In genomic region chr11:61228406-61228805, GRCm38 (mm10) we compare ENCODE assay signal across 22 mouse cellular contexts. TPM values are rescaled to one million over a fixed set of nuclear protein-coding genes. Genes with fewer than 3 reads are reported as not detected.
DNase-seq lines count a peak whose midpoint lies in the region; ATAC-seq and TF ChIP-seq lines count a peak whose summit lies in the region.
"Had no signal": no experiment of that assay in that cellular context is flagged by ENCODE, and none has a peak within 500 bp of the region (broad histone marks: within the 10 kb centered on the region; RNA-seq: fewer than 3 reads in every experiment).

No protein-coding gene starts in this region.

- H3K4me2 ChIP-seq in heart, embryonic 15.5 days = no peak overlapping the region
- no peak overlapping the region for H3K4me2 ChIP-seq in hindbrain, embryonic 12.5 days (replicated peaks)
- H3K4me2 ChIP-seq: hindbrain, embryonic 15.5 days; limb, embryonic 13.5 days; midbrain, embryonic 11.5 days had no signal

- H3K9ac ChIP-seq in heart, embryonic 15.5 days = no peak overlapping the region
- no peak overlapping the region for H3K9ac ChIP-seq in heart, adult 2 months (ENCODE audit: low read depth, low read length)
- H3K9ac ChIP-seq in hindbrain, embryonic 12.5 days = no peak overlapping the region
- H3K9ac ChIP-seq: forebrain, postnatal 0 days; hindbrain, embryonic 15.5 days; limb, embryonic 13.5 days; liver, embryonic 14.5 days had no signal

- no peak overlapping the region for H3K4me3 ChIP-seq in heart, embryonic 15.5 days
- no peak overlapping the region for H3K4me3 ChIP-seq in heart, adult 2 months
- no peak overlapping the region for H3K4me3 ChIP-seq in cerebellum, adult 2 months (replicated peaks; ENCODE audit: insufficient read depth, low read depth, low read length)
- H3K4me3 ChIP-seq in hindbrain, embryonic 12.5 days = no peak overlapping the region
- H3K4me3 ChIP-seq: forebrain, embryonic 10.5 days; hindbrain, embryonic 15.5 days; limb, embryonic 13.5 days had no signal

- no peak for DNase-seq in heart, adult 2 months
- DNase-seq in cerebellum, adult 2 months = peak; percentile 35 to 44
- peak; percentile 60 to 68 for DNase-seq in lung, adult 18-20 months
- peak; percentile 46 to 73 for DNase-seq in lung, postnatal 4 days
- no peak for DNase-seq in kidney, adult 9 months
- DNase-seq: adrenal gland, postnatal 25 days; forebrain, postnatal 0 days; kidney, adult 11 months; kidney, postnatal 10 days; right cerebral cortex, adult 18-20 months; thymus, postnatal 25 days had no signal

- H3K27me3 ChIP-seq in heart, embryonic 15.5 days = 0 out of 2 replicates have a peak, but pooled peaks cover 7% of the 10 kb centered on the region
- no peaks in the 10 kb centered on the region for H3K27me3 ChIP-seq in heart, adult 2 months (ENCODE audit: control insufficient read depth, insufficient read depth, low read length)
- no peaks in the 10 kb centered on the region for H3K27me3 ChIP-seq in cerebellum, adult 2 months (ENCODE audit: control insufficient read depth, insufficient read depth, low read length)
- 0 out of 2 replicates have a peak, but pooled peaks cover 3% of the 10 kb centered on the region for H3K27me3 ChIP-seq in hindbrain, embryonic 12.5 days
- H3K27me3 ChIP-seq: hindbrain, embryonic 15.5 days; limb, embryonic 13.5 days had no signal

- no peak for ATAC-seq in heart, embryonic 15.5 days (replicated peaks; ENCODE audit: insufficient number of reproducible peaks, insufficient read depth, low FRiP score, low read depth)
- ATAC-seq in hindbrain, embryonic 12.5 days (ENCODE audit: low FRiP score) = no peak
- ATAC-seq: activated CD4-positive, CD25-positive, alpha-beta regulatory T cell, adult 4 months; forebrain, postnatal 0 days; Patski had no signal

- intact Hi-C loops in heart, adult 2 months (cut with DNase I) = no loop called here

- 0 out of 2 replicates have a peak overlapping the region, but pooled peaks have one; percentile 14 for H3K27ac ChIP-seq in heart, embryonic 15.5 days
- H3K27ac ChIP-seq in heart, adult 2 months = no peak overlapping the region
- peak overlapping the region; percentile 93 for H3K27ac ChIP-seq in cerebellum, adult 2 months (ENCODE audit: insufficient read depth, low read length)
- H3K27ac ChIP-seq in hindbrain, embryonic 12.5 days = no peak overlapping the region
- H3K27ac ChIP-seq: forebrain, embryonic 10.5 days; hindbrain, embryonic 15.5 days; limb, embryonic 13.5 days; liver, embryonic 14.5 days; macrophage had no signal

- TF ChIP-seq POLR2A in heart, adult 2 months (IDR thresholded peaks at IDR 0.05; ENCODE audit: insufficient read depth, low read depth, low read length) = no peak
- no peak for TF ChIP-seq POLR2A in cerebellum, adult 2 months (IDR thresholded peaks at IDR 0.05; ENCODE audit: borderline replicate concordance, insufficient read depth, low read length)

- H3K36me3 ChIP-seq in heart, embryonic 15.5 days = no peaks in the 10 kb centered on the region
- no peaks in the 10 kb centered on the region for H3K36me3 ChIP-seq in heart, adult 2 months (ENCODE audit: control insufficient read depth, insufficient read depth, low read length)
- no peaks in the 10 kb centered on the region for H3K36me3 ChIP-seq in hindbrain, embryonic 12.5 days
- H3K36me3 ChIP-seq: forebrain, embryonic 10.5 days; hindbrain, embryonic 15.5 days; limb, embryonic 13.5 days had no signal

- WGBS in heart, embryonic 15.5 days = 65% methylated on average over 3 of the region's 3 CpGs
- WGBS in heart, adult 2 months = 71% methylated on average over 3 of the region's 3 CpGs
- WGBS in cerebellum, adult 2 months = 46% methylated on average over 3 of the region's 3 CpGs
- 74% methylated on average over 3 of the region's 3 CpGs for WGBS in hindbrain, embryonic 12.5 days

- H3K9me3 ChIP-seq in heart, embryonic 15.5 days (replicated peaks) = no peaks in the 10 kb centered on the region
- no peaks in the 10 kb centered on the region for H3K9me3 ChIP-seq in hindbrain, embryonic 12.5 days (replicated peaks)
- H3K9me3 ChIP-seq: forebrain, embryonic 10.5 days; hindbrain, embryonic 15.5 days; limb, embryonic 13.5 days had no signal

- H3K79me2 ChIP-seq in heart, adult 2 months (replicated peaks; ENCODE audit: control insufficient read depth, insufficient read depth, low read length) = no peaks in the 10 kb centered on the region

- H3K4me1 ChIP-seq in heart, embryonic 15.5 days (replicated peaks) = peaks cover 28% of the 10 kb centered on the region
- H3K4me1 ChIP-seq in heart, adult 2 months (ENCODE audit: control insufficient read depth, insufficient read depth, low read length) = peaks cover 9% of the 10 kb centered on the region
- H3K4me1 ChIP-seq in cerebellum, adult 2 months (ENCODE audit: control insufficient read depth, insufficient read depth, low read length) = peaks cover 37% of the 10 kb centered on the region
- 0 out of 2 replicates have a peak, but pooled peaks cover 2% of the 10 kb centered on the region for H3K4me1 ChIP-seq in hindbrain, embryonic 12.5 days

- no peak for TF ChIP-seq CTCF in heart, adult 2 months (IDR thresholded peaks at IDR 0.05)
- no peak for TF ChIP-seq CTCF in cerebellum, adult 2 months (IDR thresholded peaks at IDR 0.05; ENCODE audit: borderline replicate concordance, insufficient read depth, low read depth, low read length)

- TF ChIP-seq EP300 in heart, adult 2 months (IDR thresholded peaks at IDR 0.05; ENCODE audit: insufficient read depth, low read depth, low read length) = no peak

RNA-seq across cellular contexts. Expression of gene Aldh3a1, which starts 21.1 kb away (rescaled TPM):
- 0.25 and 0.42 TPM in 2 replicates for polyA plus RNA-seq in heart, embryonic 15.5 days (2015; fragmentation: Nextera tagmentation; extraction: Ambion mirVana)
- total RNA-seq in heart, adult 2 months (2021) = 1 to 10 TPM; 1.0 to 1.6 TPM
- polyA plus RNA-seq in heart, adult 2 months (2012; rRNA removed) = 1.1 and 3.3 TPM in 2 replicates
- 1.2 and 2.1 TPM in 2 replicates for polyA plus RNA-seq in cerebellum, adult 2 months (2012; rRNA removed)
- polyA plus RNA-seq in hindbrain, embryonic 12.5 days (2016; fragmentation: Nextera tagmentation; extraction: Ambion mirVana) = not detected in 2 replicates
- total RNA-seq: forebrain, postnatal 0 days had no signal
- polyA plus RNA-seq: activated CD4-positive, CD25-positive, alpha-beta regulatory T cell, adult 4 months; forebrain, embryonic 10.5 days; macrophage; midbrain, embryonic 11.5 days; neural tube, embryonic 11.5 days; Patski had no signal

RNA-seq across cellular contexts. Expression of gene Aldh3a2, which starts 38.9 kb away (rescaled TPM):
- polyA plus RNA-seq in heart, embryonic 15.5 days (2015; fragmentation: Nextera tagmentation; extraction: Ambion mirVana) = 29.4 and 34.9 TPM in 2 replicates
- 10 to 100 TPM; 33.8 to 36.4 TPM for total RNA-seq in heart, adult 2 months (2021)
- polyA plus RNA-seq in heart, adult 2 months (2012; rRNA removed) = 26.2 and 40.9 TPM in 2 replicates
- 68.4 and 74.8 TPM in 2 replicates for polyA plus RNA-seq in cerebellum, adult 2 months (2012; rRNA removed)
- 23.7 and 25.9 TPM in 2 replicates for polyA plus RNA-seq in hindbrain, embryonic 12.5 days (2016; fragmentation: Nextera tagmentation; extraction: Ambion mirVana)

RNA-seq across cellular contexts. Expression of gene Usp22, which starts 53.6 kb away (rescaled TPM):
- polyA plus RNA-seq in heart, embryonic 15.5 days (2015; fragmentation: Nextera tagmentation; extraction: Ambion mirVana) = 60.7 and 79.1 TPM in 2 replicates
- 10 to 100 TPM; 21.7 to 27.1 TPM for total RNA-seq in heart, adult 2 months (2021)
- polyA plus RNA-seq in heart, adult 2 months (2012; rRNA removed) = 22.6 and 26.7 TPM in 2 replicates
- 142 and 148 TPM in 2 replicates for polyA plus RNA-seq in cerebellum, adult 2 months (2012; rRNA removed)
- polyA plus RNA-seq in hindbrain, embryonic 12.5 days (2016; fragmentation: Nextera tagmentation; extraction: Ambion mirVana) = 344 and 354 TPM in 2 replicates

Comparison
In these comparisons a context has a peak if more than half of its experiments do, and no peak if none do; other contexts are left out.
1. H3K27ac ChIP-seq: peak in heart, embryonic 15.5 days (single experiment) and cerebellum, adult 2 months (single experiment); none in heart, adult 2 months (single experiment) and hindbrain, embryonic 12.5 days (single experiment).
2. DNase-seq: peak in cerebellum, adult 2 months (2 of 2), lung, adult 18-20 months (2 of 2) and lung, postnatal 4 days (2 of 2); none in heart, adult 2 months (0 of 2) and kidney, adult 9 months (single experiment).